Mouse (Mus musculus) ES-Bruce4 (cell line): ENCODE data around the gene Atp6v1g3. TPM values are rescaled to one million over a fixed set of nuclear protein-coding genes. Genes with fewer than 3 reads are reported as not detected.

Experiments used
- H3K27ac ChIP-seq: 2 replicates; pipeline ENCODE4 v1.5.1; 2012; ENCODE audit warnings: low read length, inconsistent platforms; ENCODE audit not compliant: insufficient read depth
- H3K27me3 ChIP-seq: 2 replicates; pipeline ENCODE4 v1.6.1; 2012; ENCODE audit warnings: mild to moderate bottlenecking, low read length, inconsistent platforms; ENCODE audit not compliant: control insufficient read depth, poor library complexity, insufficient read depth, severe bottlenecking
- H3K36me3 ChIP-seq: 2 replicates; pipeline ENCODE4 v1.6.1; 2012; ENCODE audit warnings: inconsistent platforms, mild to moderate bottlenecking, low read length, moderate library complexity; ENCODE audit not compliant: control insufficient read depth, poor library complexity, insufficient read depth, severe bottlenecking
- H3K4me1 ChIP-seq: one replicate; pipeline ENCODE4 v1.8.1; 2011; ENCODE audit warnings: low read length; ENCODE audit not compliant: control insufficient read depth, insufficient read depth
- H3K4me3 ChIP-seq: 2 replicates; pipeline ENCODE4 v1.5.1; 2011; ENCODE audit warnings: low read depth, mild to moderate bottlenecking, low read length
- H3K9ac ChIP-seq: 2 replicates; pipeline ENCODE4 v1.6.1; 2012; ENCODE audit warnings: low read depth, mild to moderate bottlenecking, inconsistent platforms; ENCODE audit not compliant: poor library complexity, severe bottlenecking
- H3K9me3 ChIP-seq: replicated peaks from 2 replicates; pipeline ENCODE4 v1.6.1; 2012; ENCODE audit warnings: mild to moderate bottlenecking, low read length, inconsistent platforms; ENCODE audit not compliant: control insufficient read depth, poor library complexity, insufficient read depth, severe bottlenecking
- CTCF ChIP-seq: IDR thresholded peaks from one replicate; pipeline ENCODE4 v1.8.1; 2011; ENCODE audit warnings: low read depth, low read length
- EP300 ChIP-seq: IDR thresholded peaks from 2 replicates; pipeline ENCODE4 v1.6.1; 2011; ENCODE audit warnings: low read depth, low read length; ENCODE audit not compliant: insufficient read depth
- POLR2A ChIP-seq: IDR thresholded peaks from one replicate; pipeline ENCODE4 v1.8.1; 2011; ENCODE audit warnings: low read length; ENCODE audit not compliant: insufficient read depth
- polyA plus RNA-seq: library from polyadenylated mRNA; stranded (reverse); fragments of >200 nt; gene quantifications from 2 replicates; pipeline ENCODE4 v1.2.4, GENCODE M21; 2011; ENCODE audit warnings: low read depth; ENCODE audit not compliant: missing spikeins, insufficient read depth, insufficient read length

Atp6v1g3 gene
- polyA plus RNA-seq, 1 experiment, result not detected

DNA sequence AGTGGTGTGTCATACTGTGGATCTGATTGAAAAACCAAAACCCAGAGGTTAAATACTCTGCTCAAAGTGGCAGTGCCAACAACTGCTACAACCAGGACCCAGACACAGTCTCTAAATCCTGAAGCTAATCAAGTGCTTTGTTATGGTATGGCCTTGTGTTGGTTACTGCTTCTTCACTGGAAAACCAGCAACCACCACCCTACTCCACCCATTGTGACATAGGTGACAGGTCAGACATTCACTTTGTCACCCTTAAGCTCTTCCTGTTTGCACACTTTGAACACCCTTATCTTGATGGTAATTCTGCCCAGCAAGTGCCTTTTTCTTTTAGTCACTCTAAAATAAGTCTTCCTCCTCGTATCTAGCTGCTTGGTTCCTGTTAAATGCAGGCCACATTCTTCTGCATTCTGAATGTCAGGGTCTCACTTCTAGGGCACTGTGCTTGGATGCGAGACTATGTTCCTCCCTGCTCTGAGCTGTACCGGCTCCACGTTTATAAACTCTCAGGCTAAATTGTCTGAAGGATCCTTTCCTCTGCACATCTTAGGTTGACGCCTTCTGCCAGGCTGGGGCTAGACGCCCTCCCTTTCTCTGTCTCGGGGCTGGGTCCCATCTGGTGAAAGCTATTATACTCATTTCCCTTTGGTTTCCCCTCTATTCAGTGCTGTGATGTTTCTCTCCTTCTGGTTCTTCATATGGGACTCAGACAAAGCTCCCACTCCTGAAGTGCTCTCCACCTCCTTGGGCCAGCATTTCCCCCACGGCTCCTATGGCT lies 30.8 kb downstream of the Atp6v1g3 start:
- no peak for TF ChIP-seq EP300
- no peak for TF ChIP-seq POLR2A
- no peak for TF ChIP-seq CTCF
- Histone ChIP-seq H3K36me3 (no peaks in the 10 kb centered on the region), H3K27me3 (no peaks in the 10 kb centered on the region), H3K27ac (no peak overlapping the region), H3K4me1 (no peaks in the 10 kb centered on the region), H3K9me3 (no peaks in the 10 kb centered on the region), H3K4me3 (no peak overlapping the region), H3K9ac (no peak overlapping the region)

DNA sequence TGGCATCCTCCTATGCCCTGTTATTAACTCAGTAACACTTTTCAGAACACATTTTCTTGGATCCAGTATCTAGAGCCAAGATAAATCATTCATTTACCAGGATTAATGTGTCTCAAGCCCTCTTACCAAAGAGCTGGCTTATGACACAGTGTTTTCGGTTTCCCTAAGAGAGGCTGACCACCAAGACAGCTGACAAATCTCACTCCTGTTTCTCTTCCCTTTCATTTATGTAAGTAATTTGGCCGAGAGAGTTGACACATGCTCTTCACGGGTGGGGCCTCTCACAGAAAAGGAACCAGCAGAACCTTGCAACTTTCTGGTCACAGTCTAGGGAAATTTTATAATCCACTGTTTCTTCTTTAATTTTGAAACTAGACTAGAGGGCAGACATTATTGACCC lies 49.1 kb downstream of the Atp6v1g3 start:
- TF ChIP-seq CTCF, result no peak
- TF ChIP-seq POLR2A, result no peak
- TF ChIP-seq EP300, result no peak
- Histone ChIP-seq H3K36me3 (no peaks in the 10 kb centered on the region), H3K4me1 (no peaks in the 10 kb centered on the region), H3K27ac (no peak overlapping the region), H3K27me3 (no peaks in the 10 kb centered on the region), H3K9ac (no peak overlapping the region), H3K9me3 (no peaks in the 10 kb centered on the region), H3K4me3 (no peak overlapping the region)

DNA sequence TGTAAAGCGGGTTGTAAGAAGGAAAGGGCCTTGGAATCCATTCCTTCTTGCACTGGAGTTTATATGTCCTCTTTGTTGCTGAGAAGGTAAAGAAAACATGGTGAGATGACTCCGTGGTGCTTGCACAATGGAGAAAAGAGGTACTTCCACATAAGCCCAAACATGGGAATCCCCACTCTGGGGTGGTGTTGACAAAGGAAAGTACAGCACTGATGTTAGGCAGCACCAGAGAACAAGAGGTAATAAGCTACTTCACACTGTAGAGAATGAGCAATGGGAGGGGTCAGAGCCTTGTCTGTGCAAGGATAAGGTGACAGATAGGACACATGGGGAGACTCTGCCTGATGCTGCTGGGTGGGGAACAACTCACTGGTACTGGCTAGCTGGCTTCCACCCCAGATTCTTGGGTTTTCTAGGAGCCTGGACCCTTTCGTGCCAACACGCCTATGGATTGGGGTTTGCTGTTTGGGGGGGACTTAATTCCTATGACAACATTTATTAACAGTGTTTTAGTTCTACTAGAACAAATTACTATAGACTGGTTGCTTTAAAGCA lies 49.6 kb downstream of the Atp6v1g3 start:
- Histone ChIP-seq H3K27ac (no peak overlapping the region), H3K36me3 (no peaks in the 10 kb centered on the region), H3K4me3 (no peak overlapping the region), H3K4me1 (no peaks in the 10 kb centered on the region), H3K27me3 (no peaks in the 10 kb centered on the region), H3K9ac (no peak overlapping the region), H3K9me3 (no peaks in the 10 kb centered on the region)
- TF ChIP-seq POLR2A, result no peak
- TF ChIP-seq EP300, result no peak

DNA sequence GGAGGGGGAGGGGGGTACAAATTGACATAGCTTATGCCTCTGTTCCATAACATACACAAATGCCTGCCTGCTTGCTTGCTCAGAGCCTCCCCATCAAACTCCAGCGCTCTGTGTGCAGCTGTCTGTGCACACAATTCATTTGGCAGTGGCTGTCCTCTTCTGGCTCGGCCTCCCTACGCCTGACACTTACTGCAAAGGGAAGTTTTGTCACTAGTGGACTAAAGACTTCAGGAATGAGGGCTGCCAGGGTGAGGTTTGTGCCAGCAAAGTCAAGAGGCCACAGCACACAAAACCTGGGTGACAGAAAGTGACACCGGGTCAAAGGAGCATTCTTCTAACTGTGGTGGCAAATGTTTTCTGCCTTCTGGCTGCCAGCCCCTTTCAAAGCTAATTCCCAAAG lies 52.6 kb downstream of the Atp6v1g3 start:
- no peaks in the 10 kb centered on the region for H3K4me1 ChIP-seq
- H3K27me3 ChIP-seq, result no peaks in the 10 kb centered on the region; the same call in 1 of the 2 replicates
- H3K9me3 ChIP-seq, result no peaks in the 10 kb centered on the region
- no peaks in the 10 kb centered on the region for H3K36me3 ChIP-seq
- H3K4me3 ChIP-seq, result no peak overlapping the region
- H3K9ac ChIP-seq, result no peak overlapping the region
- H3K27ac ChIP-seq, result no peak overlapping the region
- TF ChIP-seq POLR2A (no peak), EP300 (no peak), CTCF (no peak)

DNA sequence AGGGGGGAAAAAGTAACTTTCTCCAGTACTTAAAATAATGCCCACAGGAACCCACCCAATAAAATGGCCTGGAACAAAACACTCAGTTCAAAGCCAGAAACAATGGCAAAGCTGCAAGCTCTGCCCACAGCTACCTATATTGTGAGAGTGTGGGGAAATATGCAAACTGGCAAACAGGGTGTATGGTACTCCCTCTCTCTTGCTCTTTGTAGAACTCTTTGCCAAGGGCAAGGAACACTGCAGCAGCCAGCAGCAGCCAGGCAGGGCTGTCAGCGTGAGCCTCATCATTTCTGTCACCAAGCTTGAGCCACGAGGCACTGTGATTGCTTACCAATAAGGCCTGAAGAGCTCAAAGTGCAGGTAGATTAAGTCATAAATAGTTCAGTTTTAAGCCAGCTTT lies 53.0 kb downstream of the Atp6v1g3 start:
- no peaks in the 10 kb centered on the region for H3K4me1 ChIP-seq
- no peak overlapping the region for H3K9ac ChIP-seq
- H3K4me3 ChIP-seq, result no peak overlapping the region
- TF ChIP-seq EP300, result no peak
- TF ChIP-seq CTCF, result no peak
- no peak for TF ChIP-seq POLR2A
- H3K27ac ChIP-seq, result no peak overlapping the region
- no peaks in the 10 kb centered on the region for H3K36me3 ChIP-seq
- H3K9me3 ChIP-seq, result no peaks in the 10 kb centered on the region
- no peaks in the 10 kb centered on the region; the same call in 1 of the 2 replicates for H3K27me3 ChIP-seq
